Mouse (Mus musculus) heart, postnatal 10 days (tissue): ENCODE data around the gene Acad10. TPM values are rescaled to one million over a fixed set of nuclear protein-coding genes. Genes with fewer than 3 reads are reported as not detected.
"Not testable (repeated sequence)": the region's sequence is repeated elsewhere in the genome, so short reads cannot be mapped to it uniquely, and the experiment has no call there.

Experiments used
- DNase-seq, 2 experiments: peaks; one replicate each; pipeline ENCODE4 v3.0.0; 2021
- intact Hi-C: fragments of 180-260 bp; cut with DNase I; formaldehyde crosslinking; loops from one replicate; pipeline ENCODE4 v1.15.1; 2025
- total RNA-seq, 2 experiments: library from RNA; stranded (reverse); gene quantifications; 2 replicates each; pipeline ENCODE4 v1.2.3; 2021

Acad10 gene
- total RNA-seq, 2 experiments from 2014 or later = 13.7 to 16.0 TPM

DNA sequence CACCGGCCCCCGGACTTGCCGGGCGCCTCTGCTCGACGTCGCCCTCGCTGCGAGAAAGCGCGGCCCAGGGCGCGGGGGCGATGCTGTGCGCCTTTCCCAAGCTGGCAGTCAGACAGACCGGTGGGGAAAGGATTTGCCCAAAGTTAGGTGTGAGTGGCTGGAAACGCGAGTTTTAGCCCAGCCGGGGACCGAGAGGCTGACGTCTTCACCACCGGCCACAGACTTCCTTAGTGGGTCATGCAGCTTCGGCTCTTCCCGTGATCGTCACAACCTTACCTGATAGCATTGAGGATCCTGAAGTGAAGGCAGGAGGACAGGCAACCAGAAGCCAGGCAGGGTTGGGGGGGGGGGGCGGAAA, 562 bp upstream of the Acad10 start:
- DNase-seq = no peak
- intact Hi-C loops = no loop called here

DNA sequence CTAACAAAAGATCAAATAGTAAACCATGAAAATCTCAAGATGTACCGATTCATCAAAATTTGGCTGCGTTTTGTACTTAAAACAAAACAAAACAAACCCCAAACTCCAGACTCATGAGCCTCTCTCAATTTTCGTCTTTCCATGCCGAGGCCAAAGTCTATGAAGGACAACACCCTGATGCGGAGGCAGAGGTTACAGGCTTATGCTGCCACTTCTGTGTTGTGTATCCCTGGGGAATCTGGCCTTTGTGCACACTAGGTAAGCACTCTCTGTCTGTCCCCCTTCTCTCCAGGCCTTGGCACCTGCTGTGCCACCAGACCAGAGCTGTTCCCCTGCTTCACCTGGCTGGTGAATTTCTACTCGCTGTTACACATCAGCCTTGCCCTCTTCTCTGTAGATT, 2.7 kb downstream of the Acad10 start:
- DNase-seq, intact Hi-C loops: not testable (repeated sequence)

DNA sequence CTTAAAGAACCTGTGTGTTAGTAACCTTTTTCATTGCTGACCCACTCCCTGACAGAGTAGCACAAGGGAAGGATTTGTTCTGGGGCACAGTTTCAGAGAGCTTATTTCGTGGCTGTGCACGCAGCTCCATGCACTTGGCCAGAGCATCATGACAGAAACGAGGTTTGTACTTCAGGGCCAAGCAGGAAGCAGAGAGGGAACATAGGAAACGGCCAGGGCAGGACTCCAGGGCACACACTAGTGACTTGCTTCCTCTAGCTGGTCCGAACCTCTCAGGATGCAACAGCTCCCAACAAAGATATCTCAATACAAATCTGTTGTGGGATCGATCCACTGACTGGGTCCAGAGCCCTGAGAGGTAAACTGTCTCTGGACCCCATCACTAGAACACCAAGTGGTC, 3.4 kb downstream of the Acad10 start:
- DNase-seq = peak in 1 of 2 experiments; percentile 3
- intact Hi-C loops = loop anchor here (1.0 kb wide), 1 partner anchor 45 kb away; no protein-coding TSS in a partner anchor

DNA sequence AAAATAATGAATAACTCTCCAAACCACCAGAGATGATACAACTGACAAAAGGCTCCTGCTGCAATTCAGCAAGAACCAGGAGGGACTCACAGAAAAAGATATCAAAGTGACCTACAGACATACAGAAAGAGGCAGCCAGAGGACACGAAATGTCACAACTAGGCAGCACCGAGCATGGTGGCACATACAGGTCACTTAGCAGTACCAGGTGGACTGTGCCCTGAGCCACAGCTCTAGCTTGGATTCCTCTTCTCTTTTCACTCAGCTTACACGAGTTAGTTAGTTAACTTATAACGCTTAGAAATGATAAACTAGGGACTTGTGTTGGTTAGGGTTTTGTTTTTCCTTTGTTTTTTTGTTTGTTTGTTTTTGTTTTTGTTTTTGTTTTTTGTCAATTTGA, 5.8 kb downstream of the Acad10 start:
- intact Hi-C loops = no loop called here
- no peak for DNase-seq

DNA sequence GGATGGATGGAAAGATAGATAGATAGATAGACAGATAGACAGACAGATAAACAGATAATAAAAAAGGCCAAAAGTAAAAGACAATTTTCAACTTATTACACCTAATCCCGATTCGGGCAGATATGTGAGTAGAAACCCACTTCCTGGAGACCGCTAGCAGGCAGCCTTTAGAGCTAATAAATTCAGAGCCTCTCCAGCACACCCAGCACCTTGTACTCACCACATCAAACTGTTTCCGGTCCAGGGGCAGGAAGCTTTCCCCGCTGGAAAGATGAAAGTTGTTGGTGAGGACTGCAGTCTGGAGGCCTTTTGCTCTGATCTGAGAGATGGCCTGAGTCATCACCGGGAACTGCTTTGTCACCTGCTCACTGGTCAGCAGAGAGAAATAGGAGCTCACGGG, 11.2 kb downstream of the Acad10 start:
- DNase-seq = no peak
- intact Hi-C loops = no loop called here

DNA sequence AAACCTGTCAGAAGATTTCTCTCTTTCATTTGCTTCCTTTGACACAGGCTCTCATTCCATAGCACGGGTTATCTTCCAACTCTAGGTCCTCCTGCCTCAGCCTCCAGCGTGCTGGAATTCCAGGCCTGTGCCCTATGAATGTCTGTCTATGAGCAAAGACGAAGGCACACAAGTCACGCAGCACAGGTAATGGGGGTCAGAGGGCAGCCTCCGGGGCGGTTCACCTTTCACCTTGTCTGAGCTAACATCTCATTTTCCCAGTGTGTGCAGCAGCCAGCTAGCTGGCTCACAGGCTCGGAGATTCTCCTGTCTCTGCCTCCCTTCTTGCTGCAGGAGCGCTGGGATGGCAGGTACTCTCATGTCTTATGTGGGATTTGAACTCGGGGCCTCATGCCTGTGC, 20.7 kb downstream of the Acad10 start:
- DNase-seq = no peak
- intact Hi-C loops = no loop called here

DNA sequence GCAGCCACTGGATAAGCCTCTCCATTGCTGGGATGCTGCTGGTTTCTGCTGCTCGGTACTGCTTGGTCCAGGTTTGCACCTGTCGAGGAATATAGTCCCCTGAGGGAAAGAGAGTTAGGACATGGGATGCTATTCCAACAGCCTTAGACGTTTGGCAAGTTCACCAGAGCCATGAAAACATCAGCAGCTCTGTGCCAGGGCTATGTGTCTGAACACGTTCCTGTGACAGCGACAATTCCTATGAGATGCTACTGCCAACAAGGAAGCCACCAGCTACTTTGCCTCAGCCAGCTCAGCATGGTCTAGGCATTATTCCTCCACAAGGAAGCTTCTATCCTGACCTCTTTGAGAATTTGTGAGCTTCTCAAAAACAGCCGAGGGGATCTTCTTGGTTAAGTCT, 23.0 kb downstream of the Acad10 start:
- intact Hi-C loops = no loop called here

DNA sequence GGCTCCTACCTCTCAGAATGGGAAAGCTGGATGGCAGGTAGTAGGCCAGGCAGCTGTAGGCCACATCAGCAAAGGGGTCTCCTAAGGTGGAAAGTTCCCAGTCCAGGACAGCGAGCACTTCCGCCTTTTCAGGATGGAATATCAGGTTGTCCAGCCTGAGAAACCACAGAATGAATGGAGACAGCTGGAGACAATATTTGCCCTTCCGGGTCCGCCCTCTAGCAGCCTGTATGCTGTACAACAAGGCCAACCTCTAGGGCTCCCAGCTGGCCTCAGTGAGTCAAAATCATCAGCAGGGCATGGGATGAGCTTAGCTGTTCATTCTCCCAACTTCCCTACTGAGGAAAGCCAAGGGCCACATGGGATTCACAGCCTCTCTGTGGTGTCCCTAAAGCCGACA, 25.6 kb downstream of the Acad10 start:
- DNase-seq = no peak
- intact Hi-C loops = no loop called here

More for the DNA sequence above, 23.0 kb downstream of the Acad10 start:
- no peak for DNase-seq

DNA sequence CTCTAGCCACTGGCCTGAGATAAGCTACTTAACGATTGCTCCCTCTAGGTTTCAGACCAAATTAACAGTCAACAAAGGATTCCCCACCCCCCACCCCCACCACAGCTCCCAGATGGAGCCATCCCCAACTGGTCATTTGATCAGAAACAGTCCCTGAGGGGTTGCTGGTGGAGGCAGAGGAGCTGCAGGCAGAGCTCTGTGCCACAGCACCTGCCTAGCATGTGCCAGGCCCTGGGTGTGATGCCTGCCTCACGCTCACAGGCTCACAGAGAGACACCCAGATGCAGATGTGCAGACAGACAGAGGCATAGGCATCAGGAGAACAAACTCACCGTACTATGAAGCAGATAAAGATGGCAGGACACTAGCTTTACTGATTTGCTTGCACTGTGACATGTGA, 27.5 kb downstream of the Acad10 start:
- intact Hi-C loops = no loop called here

DNA sequence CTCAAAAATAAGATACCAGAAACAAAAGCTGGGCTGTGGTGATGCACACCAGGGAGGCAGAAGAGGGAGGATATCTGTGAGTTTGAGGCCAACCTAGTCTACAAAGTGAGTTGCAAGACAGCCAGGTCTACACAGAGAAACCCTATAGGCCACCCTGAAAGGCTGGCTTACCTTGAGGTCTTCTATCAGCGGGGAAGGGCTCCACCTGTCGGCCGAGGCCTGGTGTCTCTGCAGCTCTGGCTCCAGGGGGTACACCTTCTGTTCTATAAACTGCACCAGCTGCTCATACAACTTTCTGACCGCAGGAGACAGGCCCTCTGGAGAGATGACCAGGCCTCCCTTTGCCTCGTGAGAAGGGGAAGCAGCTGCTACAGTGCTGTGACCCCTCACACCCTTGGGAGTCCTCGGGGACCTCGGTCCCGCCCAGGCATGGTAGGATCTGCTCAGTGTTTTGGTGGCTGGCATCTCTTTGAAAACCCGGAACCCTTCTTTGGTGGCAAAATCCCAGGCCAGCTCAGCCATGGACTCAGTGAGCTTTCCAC, 29.1 kb downstream of the Acad10 start:
- intact Hi-C loops, DNase-seq: not testable (repeated sequence)

More for the DNA sequence above, 27.5 kb downstream of the Acad10 start:
- no peak for DNase-seq

DNA sequence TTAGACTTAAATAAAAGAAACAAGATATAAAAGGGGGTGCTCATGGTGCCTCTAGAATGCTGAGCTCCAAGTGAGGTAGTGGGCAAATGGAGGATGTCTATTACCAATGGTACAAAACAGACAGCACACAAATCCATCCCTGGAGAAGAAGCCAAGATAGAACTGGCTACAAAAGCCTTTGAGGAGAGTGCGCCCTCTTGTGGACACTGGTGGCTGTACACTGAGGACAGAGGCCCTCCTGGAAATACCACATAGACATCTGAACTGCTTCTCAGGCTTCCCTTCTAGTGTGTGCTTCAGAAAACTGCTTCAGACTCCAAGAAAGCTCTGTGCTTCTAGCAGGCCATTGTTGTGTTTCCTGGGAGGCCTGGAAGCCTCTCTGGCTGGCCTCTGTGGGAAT, 32.4 kb downstream of the Acad10 start:
- DNase-seq = peak; percentile 69 to 87
- intact Hi-C loops = no loop called here

DNA sequence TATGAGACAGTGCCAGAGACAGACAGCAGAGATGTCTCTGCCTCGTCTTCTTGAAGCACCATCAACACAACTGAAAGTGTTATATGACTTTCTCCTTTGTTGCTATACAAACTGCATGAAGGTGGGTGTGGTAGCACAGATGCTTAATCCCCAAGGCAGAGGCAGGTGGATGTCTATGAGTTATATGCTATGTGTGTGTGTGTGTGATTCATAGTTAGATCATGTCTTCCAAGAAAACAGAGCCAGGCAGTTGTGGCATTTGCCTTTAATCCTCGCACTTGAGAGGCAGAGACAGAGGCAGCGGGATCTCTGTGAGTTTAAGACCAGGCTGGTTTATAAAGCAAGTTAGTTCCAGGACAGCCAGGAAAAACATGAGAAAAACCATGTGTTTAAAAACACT, 37.1 kb downstream of the Acad10 start:
- intact Hi-C loops = no loop called here
- no peak for DNase-seq

DNA sequence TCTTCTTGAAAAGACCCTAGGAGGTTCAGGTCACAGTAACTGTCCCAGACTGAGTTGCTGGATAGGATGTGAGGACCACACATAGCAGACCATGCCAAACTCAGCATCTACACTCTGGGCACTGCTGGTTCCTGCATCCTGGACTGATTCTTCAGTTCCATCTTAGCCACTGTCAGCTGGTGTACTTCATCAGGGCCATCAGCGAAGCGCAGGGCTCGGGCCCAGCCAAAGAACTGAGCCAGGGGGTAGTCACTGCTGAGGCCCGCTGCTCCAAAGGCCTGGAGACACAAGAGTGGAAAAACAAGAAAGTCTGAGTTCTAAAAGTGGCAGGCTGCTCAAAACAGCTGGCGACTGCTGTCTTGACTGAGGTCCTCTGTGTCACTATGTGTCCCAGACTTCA, 39.2 kb downstream of the Acad10 start:
- intact Hi-C loops = loop anchor here (1.0 kb wide), 1 partner anchor 22 kb away; no protein-coding TSS in a partner anchor
- DNase-seq = no peak

DNA sequence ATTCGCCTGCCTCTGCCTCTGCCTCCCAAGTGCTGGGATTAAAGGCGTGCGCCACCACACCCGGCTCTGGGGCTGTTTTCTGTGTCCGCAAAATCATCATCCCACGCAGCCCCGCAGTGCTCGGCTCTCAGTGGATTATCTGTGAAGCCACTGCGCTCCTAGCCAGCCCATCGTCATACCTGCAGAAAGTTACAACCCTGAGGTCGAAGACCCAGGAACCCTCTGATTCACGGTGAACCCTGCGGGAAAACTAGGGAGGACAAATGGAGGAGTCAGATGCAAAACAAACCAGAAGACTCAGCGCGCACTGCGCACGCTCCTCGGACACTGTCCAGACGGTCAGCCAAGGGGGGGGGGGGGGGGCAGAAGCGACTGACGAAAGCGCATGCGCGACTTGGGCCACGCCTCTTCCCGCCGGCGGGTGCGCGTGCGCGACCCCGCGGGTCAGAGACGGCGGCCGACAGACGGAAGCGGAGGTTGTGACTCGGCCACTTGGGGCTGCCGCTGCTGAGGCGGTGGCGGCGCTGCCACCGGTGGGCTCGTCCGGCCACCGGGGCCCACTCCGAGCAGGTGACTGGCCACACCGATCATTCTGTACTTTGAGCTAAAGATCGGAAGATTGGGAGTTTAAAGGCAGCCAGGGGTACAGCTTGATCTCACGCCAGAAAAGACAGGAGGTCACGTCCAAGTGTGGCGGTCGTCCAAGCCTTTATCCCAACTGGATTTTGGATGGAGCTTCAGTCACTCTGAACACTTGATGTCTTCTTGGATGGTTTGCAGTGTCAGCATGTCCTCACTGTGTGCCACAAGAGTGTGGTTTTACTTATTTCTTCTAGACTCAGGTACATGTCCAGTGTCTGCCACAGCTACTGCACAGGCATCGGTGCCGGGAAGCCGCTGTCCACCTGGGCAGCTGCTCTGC, 41.5 kb downstream of the Acad10 start, which contains the start of gene Acad12:
TSS of gene Acad12 (minus strand) at position 347 of the 922 bp plus-strand sequence.
- intact Hi-C loops = no loop called here
- DNase-seq = peak; percentile 86 to 88

DNA sequence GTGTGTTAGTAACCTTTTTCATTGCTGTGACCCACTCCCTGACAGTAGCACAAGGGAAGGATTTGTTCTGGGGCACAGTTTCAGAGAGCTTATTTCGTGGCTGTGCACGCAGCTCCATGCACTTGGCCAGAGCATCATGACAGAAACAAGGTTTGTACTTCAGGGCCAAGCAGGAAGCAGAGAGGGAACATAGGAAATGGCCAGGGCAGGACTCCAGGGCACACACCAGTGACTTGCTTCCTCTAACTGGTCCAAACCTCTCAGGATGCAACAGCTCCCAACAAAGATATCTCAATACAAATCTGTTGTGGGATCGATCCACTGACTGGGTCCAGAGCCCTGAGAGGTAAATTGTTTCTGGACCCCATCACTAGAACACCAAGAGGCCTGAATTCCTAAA, 45.4 kb downstream of the Acad10 start:
- DNase-seq, intact Hi-C loops: not testable (repeated sequence)

DNA sequence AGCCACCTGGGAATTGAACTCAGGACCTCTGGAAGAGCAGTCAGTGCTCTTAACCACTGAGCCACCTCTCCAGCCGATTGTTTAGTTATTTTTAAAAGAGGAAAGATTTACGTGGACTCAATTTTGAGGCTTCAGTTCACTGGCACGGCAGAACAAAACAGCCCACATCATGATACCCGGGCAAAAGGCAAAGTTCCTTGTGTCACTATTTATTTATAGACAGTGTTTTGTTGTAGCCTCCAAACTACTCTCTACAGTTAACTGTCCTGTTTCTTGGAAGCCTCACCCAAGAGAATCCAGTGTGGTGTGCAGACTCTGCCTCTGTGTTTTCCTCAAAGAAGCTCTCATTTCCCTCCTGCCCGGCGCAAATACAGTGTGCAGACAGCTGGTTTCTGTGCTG, 48.3 kb downstream of the Acad10 start:
- intact Hi-C loops = loop anchor here (1.0 kb wide), 1 partner anchor 44 kb away; no protein-coding TSS in a partner anchor
- no peak for DNase-seq

DNA sequence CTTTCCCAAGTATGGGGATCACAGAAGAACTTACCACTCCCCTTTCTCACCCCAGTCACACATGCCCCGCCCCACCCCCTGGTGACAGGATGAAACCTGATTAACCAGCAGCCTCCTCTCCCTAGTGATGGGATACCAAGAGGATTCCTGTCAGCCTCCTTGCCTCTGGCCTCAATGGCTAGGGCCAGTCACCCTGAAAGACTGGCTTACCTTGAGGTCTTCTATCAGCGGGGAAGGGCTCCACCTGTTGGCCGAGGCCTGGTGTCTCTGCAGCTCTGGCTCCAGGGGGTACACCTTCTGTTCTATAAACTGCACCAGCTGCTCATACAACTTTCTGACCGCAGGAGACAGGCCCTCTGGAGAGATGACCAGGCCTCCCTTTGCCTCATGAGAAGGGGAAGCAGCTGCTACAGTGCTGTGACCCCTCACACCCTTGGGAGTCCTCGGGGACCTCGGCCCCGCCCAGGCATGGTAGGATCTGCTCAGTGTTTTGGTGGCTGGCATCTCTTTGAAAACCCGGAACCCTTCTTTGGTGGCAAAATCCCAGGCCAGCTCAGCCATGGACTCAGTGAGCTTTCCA, 50.7 kb downstream of the Acad10 start:
- DNase-seq, intact Hi-C loops: not testable (repeated sequence)

DNA sequence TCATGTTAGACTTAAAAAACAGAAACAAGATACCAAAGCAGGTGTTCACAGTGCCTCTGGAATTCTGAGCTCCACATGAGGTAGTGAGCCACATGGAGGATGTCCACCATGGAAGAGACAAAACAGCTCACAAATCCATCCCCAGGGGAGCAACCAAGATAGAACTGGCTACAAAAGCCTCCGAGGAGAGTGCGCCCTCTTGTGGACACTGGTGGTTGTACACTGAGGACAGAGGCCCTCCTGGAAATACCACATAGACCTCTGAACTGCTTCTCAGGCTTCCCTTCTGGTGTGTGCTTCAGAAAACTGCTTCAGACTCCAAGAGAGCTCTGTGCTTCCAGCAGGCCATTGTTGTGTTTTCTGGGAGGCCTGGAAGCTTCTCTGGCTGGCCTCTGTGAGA, 54.2 kb downstream of the Acad10 start:
- intact Hi-C loops = no loop called here
- DNase-seq = peak; percentile 81 to 90

DNA sequence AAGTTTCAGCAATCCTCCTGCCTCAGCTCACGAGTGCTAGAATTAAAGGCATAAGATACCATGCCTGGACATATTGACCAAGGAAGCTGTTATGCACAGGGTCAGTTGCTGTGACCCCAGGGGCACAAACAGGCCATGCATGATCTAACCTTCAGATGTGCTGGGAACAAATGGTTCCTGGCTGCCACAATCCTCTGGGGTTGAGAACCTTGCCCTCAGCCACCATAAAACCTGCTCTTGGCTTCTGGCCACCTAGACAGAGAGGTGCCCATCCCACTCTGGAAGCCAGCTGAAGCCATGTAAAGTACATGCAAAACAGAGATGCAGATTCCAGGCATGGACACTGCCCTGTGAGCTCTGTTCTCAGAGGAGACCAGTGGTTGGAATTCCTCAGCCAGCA, 56.5 kb downstream of the Acad10 start:
- DNase-seq, intact Hi-C loops: not testable (repeated sequence)

DNA sequence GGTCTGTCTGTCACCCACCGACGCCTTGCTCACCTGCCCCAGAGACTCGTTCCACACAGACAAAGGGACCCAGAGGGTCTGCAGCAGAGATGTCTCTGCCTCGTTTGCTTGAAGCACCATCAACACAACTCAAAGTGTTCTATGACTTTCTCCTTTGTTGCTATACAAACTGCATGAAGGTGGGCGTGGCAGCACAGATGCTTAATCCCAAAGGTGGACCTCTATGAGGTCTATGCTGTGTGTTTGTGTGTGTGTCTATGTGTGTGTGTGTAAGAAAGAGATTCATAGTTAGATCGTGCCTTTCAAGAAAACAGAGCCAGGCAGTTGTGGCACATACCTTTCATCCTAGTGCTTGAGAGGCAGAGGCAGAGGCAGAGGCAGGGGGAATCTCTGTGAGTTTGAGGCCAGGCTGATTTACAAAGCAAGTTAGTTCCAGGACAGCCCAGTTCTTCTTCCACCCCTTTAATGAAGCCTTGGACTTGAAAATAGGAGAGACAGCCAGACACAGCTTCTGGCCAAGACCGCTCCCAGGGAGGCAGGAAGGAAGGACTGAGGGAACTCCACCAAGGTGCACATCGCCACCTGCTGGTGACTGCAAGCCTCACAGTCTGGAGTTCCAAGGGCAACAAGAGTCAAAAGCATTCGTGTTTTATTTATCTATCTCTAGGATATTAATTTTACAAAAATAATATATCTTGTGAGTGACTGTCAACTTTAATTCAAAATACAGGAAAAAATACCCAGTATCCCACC, 58.6 kb downstream of the Acad10 start:
- DNase-seq = peak; percentile 93 to 97
- intact Hi-C loops = loop anchor here (1.0 kb wide), 2 partner anchors 37 to 55 kb away; no protein-coding TSS in a partner anchor
